Mouse (Mus musculus) liver, embryonic 12.5 days (tissue): ENCODE measurements around the gene Sez6l. TPM values are rescaled to one million over a fixed set of nuclear protein-coding genes. Genes with fewer than 3 reads are reported as not detected.

ENCODE experiments used
- ATAC-seq: fragments of 200-750 bp; cut with Nextera tagmentation; 2 replicates; pipeline ENCODE4 v1.8.0; 2017; ENCODE audit warnings: moderate number of reproducible peaks, mild to moderate bottlenecking, moderate library complexity
- H3K27ac ChIP-seq: fragments of 300-500 bp; sonication (generic); 2 replicates; pipeline ENCODE4 v1.5.1; 2016; ENCODE audit warnings: mild to moderate bottlenecking
- H3K27me3 ChIP-seq: fragments of 300-500 bp; sonication (generic); replicated peaks from 2 replicates; pipeline ENCODE4 v1.6.1; 2016; ENCODE audit warnings: mild to moderate bottlenecking, moderate library complexity
- H3K36me3 ChIP-seq: fragments of 300-500 bp; sonication (generic); 2 replicates; pipeline ENCODE4 v1.6.1; 2016; ENCODE audit warnings: mild to moderate bottlenecking, moderate library complexity
- H3K4me1 ChIP-seq: fragments of 300-500 bp; sonication (generic); 2 replicates; pipeline ENCODE4 v1.6.1; 2016
- H3K4me2 ChIP-seq: fragments of 300-500 bp; sonication (generic); 2 replicates; pipeline ENCODE4 v1.6.1; 2016; ENCODE audit warnings: mild to moderate bottlenecking, moderate library complexity
- H3K4me3 ChIP-seq: fragments of 300-500 bp; sonication (generic); 2 replicates; pipeline ENCODE4 v1.5.1; 2016; ENCODE audit warnings: mild to moderate bottlenecking, moderate library complexity
- H3K9ac ChIP-seq: fragments of 300-500 bp; sonication (generic); 2 replicates; pipeline ENCODE4 v1.6.1; 2016; ENCODE audit warnings: mild to moderate bottlenecking, moderate library complexity
- H3K9me3 ChIP-seq: fragments of 300-500 bp; sonication (generic); replicated peaks from 2 replicates; pipeline ENCODE4 v1.6.1; 2016; ENCODE audit warnings: mild to moderate bottlenecking, moderate library complexity
- WGBS: fragments of 180-500 bp; shearing (Covaris S2); methylation state at CpG from one replicate; pipeline ENCODE4 v1.1.7; 2016; ENCODE audit not compliant: insufficient replicate concordance; 5-methylcytosine and 5-hydroxymethylcytosine counted together
- polyA plus RNA-seq: library from polyadenylated mRNA; unstranded; fragments of >200 nt; fragmentation: Nextera tagmentation; extraction: Ambion mirVana; gene quantifications from 2 replicates; pipeline ENCODE4 v1.2.1, GENCODE M21; 2016

Gene Sez6l
- polyA plus RNA-seq, 1 experiment from 2014 or later = 0.06 TPM

DNA sequence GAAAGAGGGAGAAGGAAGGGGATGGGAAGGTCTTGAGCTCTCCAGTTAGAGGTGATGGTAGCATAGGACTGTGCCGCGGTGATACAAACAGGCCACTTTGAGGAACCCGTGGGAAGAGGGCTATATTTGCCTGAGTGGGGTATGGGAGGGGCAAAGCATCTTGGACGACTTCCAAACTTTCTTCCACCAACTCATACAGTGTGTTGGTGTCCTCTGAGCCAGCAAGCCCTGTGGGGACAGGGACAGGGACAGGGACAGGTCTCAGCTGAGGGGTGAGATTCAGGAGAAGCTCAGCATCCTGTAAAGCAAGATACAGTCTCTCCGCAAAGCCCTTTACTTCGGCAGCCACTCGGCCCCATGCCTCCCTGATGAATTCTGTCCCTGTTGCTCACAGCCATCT is 50.5 kb downstream of the Sez6l start:
- WGBS = 65% methylated on average over 7 of the region's 7 CpGs
- Histone ChIP-seq H3K4me1 (no peaks in the 10 kb centered on the region), H3K4me3 (no peak overlapping the region), H3K9ac (no peak overlapping the region), H3K27me3 (peaks cover 8% of the 10 kb centered on the region), H3K4me2 (no peak overlapping the region), H3K9me3 (no peaks in the 10 kb centered on the region), H3K27ac (no peak overlapping the region), H3K36me3 (no peaks in the 10 kb centered on the region)
- ATAC-seq = no peak

DNA sequence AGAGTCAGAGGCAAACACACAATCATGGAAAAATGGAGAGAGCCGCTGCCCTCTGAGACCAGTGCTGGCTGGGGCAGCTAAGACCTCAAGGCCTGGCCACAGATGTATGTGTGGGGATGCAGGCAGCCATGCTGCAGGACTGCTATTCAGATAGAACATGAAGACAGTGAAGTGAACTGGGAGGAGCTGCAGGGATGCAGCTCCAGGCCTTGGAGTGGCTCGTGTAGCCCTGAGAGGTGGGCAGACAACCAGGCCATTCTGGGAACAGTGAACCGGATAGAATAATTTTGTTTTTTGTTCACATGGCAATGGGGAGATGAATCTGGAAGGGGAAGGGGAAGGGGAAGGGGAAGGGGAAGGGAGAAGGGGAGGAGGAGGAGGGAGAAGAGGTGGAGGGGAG is 51.0 kb downstream of the Sez6l start:
- Histone ChIP-seq H3K4me1 (no peaks in the 10 kb centered on the region), H3K9ac (no peak overlapping the region), H3K4me2 (no peak overlapping the region), H3K27ac (no peak overlapping the region), H3K27me3 (peaks cover 13% of the 10 kb centered on the region), H3K9me3 (no peaks in the 10 kb centered on the region), H3K36me3 (no peaks in the 10 kb centered on the region), H3K4me3 (no peak overlapping the region)
- ATAC-seq = no peak
- WGBS = 60% methylated on average over 3 of the region's 3 CpGs

DNA sequence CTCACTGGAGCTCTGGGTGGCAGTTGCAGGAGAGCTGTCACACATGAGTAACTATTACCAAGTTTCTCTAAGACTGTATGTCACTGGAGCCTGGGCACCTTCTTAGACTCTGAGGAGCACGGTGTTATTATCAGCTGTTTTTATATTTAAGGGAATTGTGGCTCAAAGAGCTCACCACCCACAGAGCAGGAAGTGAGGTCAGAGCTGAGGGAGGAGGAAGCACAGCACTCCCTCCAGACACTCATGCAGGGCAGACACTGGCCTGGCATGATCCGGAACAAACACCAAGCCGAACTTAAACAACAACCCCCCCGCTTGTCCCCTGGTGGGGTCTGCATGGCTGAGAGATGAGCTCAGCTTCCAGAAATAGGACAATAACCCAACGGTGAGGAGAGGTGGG is 51.7 kb downstream of the Sez6l start:
- Histone ChIP-seq H3K4me3 (no peak overlapping the region), H3K9ac (no peak overlapping the region), H3K9me3 (no peaks in the 10 kb centered on the region), H3K4me2 (no peak overlapping the region), H3K36me3 (no peaks in the 10 kb centered on the region), H3K4me1 (no peaks in the 10 kb centered on the region), H3K27me3 (peaks cover 17% of the 10 kb centered on the region), H3K27ac (no peak overlapping the region)
- no peak for ATAC-seq
- WGBS = 30% methylated on average over 5 of the region's 5 CpGs

DNA sequence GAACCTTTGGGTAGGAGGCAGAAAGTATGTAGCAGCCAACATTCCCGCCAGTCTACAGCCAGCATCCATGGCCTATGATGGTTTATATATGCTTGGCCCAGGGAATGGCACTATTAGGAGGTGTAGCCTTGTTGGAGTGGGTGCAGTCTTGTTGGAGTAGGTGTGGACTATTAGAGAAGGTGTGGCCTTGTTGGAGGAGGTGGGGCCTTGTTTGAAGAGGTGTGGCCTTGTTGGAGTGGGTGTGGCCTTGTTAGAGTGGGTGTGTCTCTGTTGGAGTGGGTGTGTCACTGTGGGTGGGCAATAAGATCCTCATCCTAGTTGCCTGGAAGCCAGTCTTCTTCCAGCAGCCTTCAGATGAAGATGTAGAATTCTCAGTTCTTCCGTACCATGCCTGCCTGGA is 53.2 kb downstream of the Sez6l start:
- no peak overlapping the region for H3K4me2 ChIP-seq
- no peak overlapping the region for H3K4me3 ChIP-seq
- peaks cover 17% of the 10 kb centered on the region for H3K27me3 ChIP-seq
- no peaks in the 10 kb centered on the region for H3K9me3 ChIP-seq
- 83% methylated on average over 2 of the region's 2 CpGs for WGBS
- no peak for ATAC-seq
- H3K27ac ChIP-seq = no peak overlapping the region
- no peaks in the 10 kb centered on the region for H3K4me1 ChIP-seq
- no peak overlapping the region for H3K9ac ChIP-seq
- H3K36me3 ChIP-seq = no peaks in the 10 kb centered on the region

DNA sequence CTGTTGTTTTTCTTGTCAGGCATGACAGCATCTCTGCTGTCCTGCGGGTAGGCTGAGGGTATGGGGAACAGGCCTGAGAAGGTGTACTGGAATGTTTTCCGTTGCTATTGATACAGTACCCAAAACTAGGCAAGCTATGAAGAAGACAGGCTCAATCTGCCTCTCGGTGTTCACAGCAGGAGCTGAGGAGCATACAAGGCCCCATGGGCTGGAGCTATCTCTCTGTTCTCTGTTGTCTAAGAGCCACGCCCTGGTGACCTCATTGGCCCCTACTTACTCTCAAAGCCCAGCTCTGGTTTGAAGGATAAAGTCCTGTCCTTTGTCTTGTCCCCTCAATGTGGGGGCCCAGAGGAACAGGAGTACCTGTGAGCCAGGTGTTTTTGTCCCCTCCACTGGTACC is 53.7 kb downstream of the Sez6l start:
- no peak for ATAC-seq
- H3K4me1 ChIP-seq = no peaks in the 10 kb centered on the region
- H3K9ac ChIP-seq = no peak overlapping the region

DNA sequence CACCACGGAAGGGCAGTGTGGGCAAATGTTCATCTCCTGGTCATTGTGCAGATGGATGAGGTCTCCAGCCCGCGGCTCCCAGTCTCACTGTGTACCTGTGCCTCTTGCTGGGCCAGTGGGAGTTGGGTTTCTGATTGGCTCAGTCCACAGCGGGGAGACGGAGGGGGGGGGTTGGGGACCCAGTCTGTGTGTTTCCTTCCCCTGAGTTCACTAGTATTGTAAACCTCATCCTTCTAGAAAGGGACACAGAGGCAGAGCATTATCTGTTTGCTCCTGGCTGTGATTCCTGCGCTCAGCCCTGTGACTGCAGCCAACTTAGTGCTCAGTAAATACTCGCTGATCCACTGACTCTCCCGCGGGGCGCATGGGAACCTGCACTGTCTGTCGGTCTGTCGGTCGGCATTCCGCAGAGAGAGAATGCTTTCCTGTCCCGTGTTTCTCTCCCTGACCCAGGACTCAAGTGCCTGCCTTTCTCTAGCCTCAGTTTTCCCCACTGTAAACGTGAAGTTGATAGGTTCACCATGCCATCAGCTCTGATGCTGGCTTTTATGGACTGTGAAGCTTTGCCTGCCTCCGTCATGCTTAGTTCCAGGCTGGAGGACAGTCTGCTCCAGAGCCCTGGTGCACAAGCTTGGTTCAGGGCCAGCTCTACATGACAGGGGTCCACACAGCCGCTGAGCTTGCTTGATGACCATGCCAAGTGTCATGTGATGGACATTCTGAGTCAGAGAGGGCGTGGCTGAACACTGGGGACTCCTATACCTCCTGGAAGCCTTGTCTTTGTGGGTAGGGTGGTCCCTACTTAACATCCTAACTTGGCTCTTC is 55.1 kb downstream of the Sez6l start:
- Histone ChIP-seq H3K36me3 (no peaks in the 10 kb centered on the region), H3K9me3 (no peaks in the 10 kb centered on the region), H3K4me3 (no peak overlapping the region), H3K27ac (no peak overlapping the region), H3K4me2 (no peak overlapping the region), H3K9ac (no peak overlapping the region), H3K27me3 (peaks cover 17% of the 10 kb centered on the region), H3K4me1 (no peaks in the 10 kb centered on the region)
- no peak for ATAC-seq
- WGBS = 20% methylated on average over 19 of the region's 19 CpGs

More for the DNA sequence above, 53.7 kb downstream of the Sez6l start:
- Histone ChIP-seq H3K4me3 (no peak overlapping the region), H3K4me2 (no peak overlapping the region), H3K27ac (no peak overlapping the region), H3K27me3 (peaks cover 17% of the 10 kb centered on the region), H3K36me3 (no peaks in the 10 kb centered on the region), H3K9me3 (no peaks in the 10 kb centered on the region)
- 68% methylated on average over 4 of the region's 4 CpGs for WGBS

DNA sequence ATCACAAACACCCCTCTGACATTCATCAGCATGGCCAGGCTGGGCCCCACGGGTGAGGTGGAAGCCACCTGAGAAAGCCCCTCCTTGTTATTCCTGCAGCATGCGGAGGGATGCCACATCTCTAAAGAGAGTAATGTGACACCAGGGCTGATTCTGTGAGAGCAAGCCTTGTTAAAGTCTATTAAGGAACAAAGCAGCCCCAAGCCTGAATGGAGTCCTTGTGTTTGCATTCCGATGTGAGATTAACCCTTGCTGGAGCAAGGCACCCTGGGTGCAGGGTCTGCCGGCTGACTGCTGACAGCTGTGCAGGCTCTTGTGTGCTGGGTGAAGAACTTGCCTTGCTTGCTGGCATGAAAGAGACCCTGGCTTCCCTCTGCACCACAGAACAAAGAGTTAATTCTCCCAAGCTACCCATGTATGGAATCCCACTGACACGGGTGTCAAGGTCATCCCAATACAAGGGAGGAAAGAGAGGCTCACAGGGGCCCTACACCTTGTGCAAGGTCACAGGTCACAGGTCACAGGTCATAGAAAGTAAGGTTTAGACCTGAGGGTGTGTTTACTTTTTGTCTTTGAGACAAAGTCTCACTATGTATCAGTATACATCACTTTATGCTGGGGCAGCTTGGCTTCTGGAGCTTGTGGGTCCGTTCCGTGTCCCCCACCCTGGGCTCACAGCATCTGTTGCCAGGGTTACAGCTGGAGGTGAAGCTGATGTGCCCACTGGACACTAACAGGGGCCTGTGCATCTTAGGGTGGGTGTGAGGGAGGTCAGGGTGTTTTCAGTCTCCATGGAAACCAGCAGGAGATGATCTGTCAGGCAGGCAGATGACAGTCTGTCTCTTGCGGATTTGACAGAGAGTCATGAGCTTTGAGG is 55.9 kb downstream of the Sez6l start:
- Histone ChIP-seq H3K9ac (no peak overlapping the region), H3K4me1 (no peaks in the 10 kb centered on the region), H3K4me2 (no peak overlapping the region), H3K4me3 (no peak overlapping the region), H3K27me3 (peaks cover 17% of the 10 kb centered on the region), H3K36me3 (no peaks in the 10 kb centered on the region), H3K27ac (no peak overlapping the region), H3K9me3 (no peaks in the 10 kb centered on the region)
- WGBS = 27% methylated on average over 8 of the region's 8 CpGs
- ATAC-seq = no peak

DNA sequence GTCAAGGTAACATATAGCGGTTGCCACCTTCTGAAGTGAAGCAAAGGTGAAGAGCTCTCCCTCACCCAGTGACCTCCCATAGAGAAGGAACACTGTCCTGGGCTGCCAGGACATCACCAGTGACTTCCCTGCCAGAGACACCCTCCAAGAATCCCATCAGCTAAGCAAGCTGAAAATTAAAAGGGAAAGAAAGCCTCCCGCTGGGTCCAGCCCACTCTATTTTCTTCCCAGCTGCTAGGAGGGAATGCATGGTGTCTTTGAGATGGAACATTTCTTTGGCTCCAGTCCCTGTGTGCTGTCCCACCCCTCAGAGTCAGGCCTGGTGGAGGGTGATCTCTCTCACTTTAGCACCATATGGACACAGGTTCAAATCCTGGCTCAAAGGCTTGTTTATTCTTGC is 58.2 kb downstream of the Sez6l start:
- Histone ChIP-seq H3K4me1 (no peaks in the 10 kb centered on the region), H3K36me3 (no peaks in the 10 kb centered on the region), H3K4me3 (no peak overlapping the region), H3K4me2 (no peak overlapping the region), H3K27me3 (peaks cover 17% of the 10 kb centered on the region), H3K9me3 (no peaks in the 10 kb centered on the region), H3K27ac (no peak overlapping the region), H3K9ac (no peak overlapping the region)
- ATAC-seq = no peak
- WGBS = 65% methylated on average over 2 of the region's 2 CpGs

DNA sequence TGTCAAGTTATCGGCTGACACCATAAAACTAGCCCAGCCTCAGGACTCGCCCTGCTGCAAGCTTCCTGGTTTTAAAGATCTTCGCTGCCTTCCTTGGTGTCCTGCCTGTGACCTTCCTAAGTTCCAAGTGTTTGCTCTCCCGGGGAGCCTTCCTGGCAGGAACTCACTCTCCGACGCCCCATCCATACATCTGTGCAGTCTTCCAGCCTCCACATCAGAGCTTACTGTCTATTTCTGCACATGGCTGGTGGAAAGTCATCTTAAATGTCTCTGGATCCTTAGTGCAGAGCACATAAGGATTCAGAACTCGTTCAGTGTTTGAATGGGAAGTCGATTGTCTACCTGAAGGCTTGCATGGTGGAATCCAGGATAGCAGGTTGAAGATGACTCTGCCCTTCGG is 59.5 kb downstream of the Sez6l start:
- Histone ChIP-seq H3K4me1 (no peaks in the 10 kb centered on the region), H3K27me3 (peaks cover 17% of the 10 kb centered on the region), H3K9me3 (no peaks in the 10 kb centered on the region), H3K4me3 (no peak overlapping the region), H3K36me3 (no peaks in the 10 kb centered on the region), H3K27ac (no peak overlapping the region), H3K4me2 (no peak overlapping the region), H3K9ac (no peak overlapping the region)
- ATAC-seq = no peak
- 68% methylated on average over 9 of the region's 9 CpGs for WGBS

DNA sequence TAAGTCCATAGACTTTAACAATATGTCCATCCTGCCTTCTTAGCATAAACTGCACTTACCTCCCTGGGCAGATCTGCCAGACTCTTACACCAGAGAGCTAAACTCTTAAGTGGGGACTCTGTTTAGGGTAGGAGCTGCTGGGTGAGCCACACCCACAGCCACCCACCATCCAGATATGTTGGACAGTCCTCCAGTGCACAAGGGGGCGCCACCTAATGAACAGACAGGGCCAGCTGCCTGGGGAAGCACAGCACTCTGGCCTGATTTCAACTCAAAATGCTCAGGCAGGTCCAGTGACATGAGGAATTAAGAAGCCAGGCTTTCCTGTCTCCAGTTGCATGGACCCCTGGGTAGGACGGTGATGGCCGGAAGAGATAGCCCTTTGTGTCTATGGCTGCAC is 60.5 kb downstream of the Sez6l start:
- Histone ChIP-seq H3K4me1 (no peaks in the 10 kb centered on the region), H3K4me3 (no peak overlapping the region), H3K9me3 (no peaks in the 10 kb centered on the region), H3K9ac (no peak overlapping the region), H3K36me3 (no peaks in the 10 kb centered on the region), H3K27me3 (peaks cover 9% of the 10 kb centered on the region), H3K4me2 (no peak overlapping the region), H3K27ac (no peak overlapping the region)
- ATAC-seq = no peak
- 79% methylated on average over 3 of the region's 3 CpGs for WGBS

DNA sequence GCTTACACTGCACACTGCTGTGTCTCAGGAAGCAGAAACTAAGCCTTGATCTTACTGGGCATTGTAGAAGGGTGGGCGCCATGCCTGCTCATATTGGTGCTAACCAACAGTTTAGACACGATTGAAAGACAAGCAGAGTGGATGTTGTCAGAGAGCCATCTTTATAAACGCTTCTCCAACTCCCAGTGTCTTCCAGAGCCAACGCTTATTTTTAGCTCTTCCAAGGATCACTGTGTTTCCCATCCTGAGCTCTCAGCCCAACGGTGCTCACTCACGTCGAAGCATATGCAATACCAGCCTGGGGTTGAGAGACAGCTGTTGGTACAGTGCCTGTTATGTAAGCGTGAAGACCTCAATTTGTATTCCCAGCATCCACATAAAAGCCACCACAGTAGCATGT is 66.6 kb downstream of the Sez6l start:
- H3K36me3 ChIP-seq = no peaks in the 10 kb centered on the region
- WGBS = 64% methylated on average over 8 of the region's 8 CpGs
- H3K27ac ChIP-seq = no peak overlapping the region
- no peaks in the 10 kb centered on the region for H3K9me3 ChIP-seq
- no peak overlapping the region for H3K4me2 ChIP-seq
- no peak overlapping the region for H3K9ac ChIP-seq
- no peak overlapping the region for H3K4me3 ChIP-seq
- H3K4me1 ChIP-seq = no peaks in the 10 kb centered on the region
- no peaks in the 10 kb centered on the region for H3K27me3 ChIP-seq
- no peak for ATAC-seq

DNA sequence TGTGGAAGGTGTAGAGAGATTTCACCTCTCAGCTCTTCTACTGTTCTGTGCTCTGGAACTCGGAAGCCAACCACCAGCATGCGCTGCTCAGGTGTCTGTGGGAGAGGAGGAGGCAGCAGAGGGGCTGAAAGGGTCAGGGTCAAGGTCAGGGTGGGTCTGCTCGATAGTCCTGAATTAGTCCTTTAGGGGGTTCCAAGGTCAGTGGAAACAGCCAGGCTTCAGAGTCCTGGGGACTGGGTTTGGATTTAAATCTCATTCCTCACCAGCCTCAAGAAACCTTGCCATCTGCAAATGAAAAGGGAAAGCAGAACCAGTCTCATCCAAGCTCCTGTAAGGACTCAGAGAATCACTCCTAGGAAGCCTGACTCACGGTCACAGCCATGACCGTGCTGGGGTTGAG is 67.1 kb downstream of the Sez6l start:
- Histone ChIP-seq H3K27me3 (no peaks in the 10 kb centered on the region), H3K4me1 (no peaks in the 10 kb centered on the region), H3K9ac (no peak overlapping the region), H3K4me3 (no peak overlapping the region), H3K27ac (no peak overlapping the region), H3K4me2 (no peak overlapping the region), H3K9me3 (no peaks in the 10 kb centered on the region), H3K36me3 (no peaks in the 10 kb centered on the region)
- no peak for ATAC-seq
- WGBS = 36% methylated on average over 5 of the region's 5 CpGs
